Mouse (Mus musculus) mesoderm, embryonic 11.5 days (tissue): Measurements from ENCODE around the gene Grhpr.
A peak's percentile ranks its signal among the peaks of the same experiment; 100 is the strongest.
"Not testable (repeated sequence)": the region's sequence is repeated elsewhere in the genome, so short reads cannot be mapped to it uniquely, and the experiment has no call there.

Experiments
- DNase-seq: peaks from one replicate; pipeline ENCODE4 v3.0.0-alpha.2; 2012; ENCODE audit warnings: low read depth, low spot score

Gene Grhpr

GRCm38 (mm10) chr4:45013537-45013936, 32.3 kb downstream of the Grhpr start:
- no peak for DNase-seq

GRCm38 (mm10) chr4:45015615-45016014, 34.4 kb downstream of the Grhpr start:
- peak; percentile 55 for DNase-seq

DNA sequence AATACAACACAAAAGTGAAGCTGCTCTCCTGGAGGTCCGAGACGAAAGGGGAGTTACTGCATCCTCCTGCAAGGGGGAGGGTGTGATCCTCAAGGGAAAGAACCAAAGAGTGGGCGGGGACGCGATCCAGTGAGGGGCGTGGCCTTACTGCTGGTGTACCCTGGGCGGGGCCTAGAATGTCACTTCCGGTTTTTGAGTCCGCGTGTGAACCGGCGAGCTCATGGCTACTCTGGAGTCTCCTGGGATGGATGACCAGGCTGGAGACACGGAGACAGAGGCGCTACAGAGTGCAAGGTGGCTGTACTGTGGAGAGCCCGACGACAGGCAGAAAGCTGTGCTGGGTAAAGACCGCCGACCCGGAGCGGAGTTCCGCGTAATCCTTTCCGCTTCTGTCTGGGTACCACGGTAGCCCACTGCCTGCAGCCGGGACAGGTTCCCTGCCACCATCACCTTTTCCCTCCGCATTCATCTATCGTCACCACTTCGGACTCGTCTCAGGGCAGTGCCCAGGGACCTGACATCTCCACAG, 37.3 kb downstream of the Grhpr start, which contains the start of gene Polr1e:
TSS of gene Polr1e (plus strand) at position 132 of the 529 bp plus-strand sequence.
- peak; percentile 95 for DNase-seq

GRCm38 (mm10) chr4:45019009-45019408, 37.8 kb downstream of the Grhpr start:
- no peak for DNase-seq

- no peak for DNase-seq
These were observed 45.3 kb downstream of the Grhpr start for GRCm38 (mm10) chr4:45026459-45026858.

DNA sequence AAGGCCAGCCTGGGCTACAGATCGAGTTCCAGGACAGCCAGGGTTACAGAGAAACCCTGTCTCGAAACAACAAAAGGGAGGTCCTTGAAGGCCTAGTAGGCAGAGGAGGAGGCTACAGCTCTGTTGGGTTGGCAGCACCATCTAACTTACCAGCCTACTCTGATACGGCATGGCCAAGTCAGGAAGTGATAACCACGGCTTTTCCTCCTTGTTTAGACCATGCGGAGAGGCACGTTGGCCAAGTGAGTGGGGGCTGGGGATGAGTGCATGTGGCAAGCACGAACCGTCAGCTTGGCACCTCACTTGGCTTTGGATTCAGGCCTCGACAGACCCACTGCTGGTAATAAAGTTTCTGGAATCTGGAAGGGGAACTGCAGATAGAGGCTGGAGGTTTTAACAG, 51.4 kb downstream of the Grhpr start:
- no peak for DNase-seq

DNA sequence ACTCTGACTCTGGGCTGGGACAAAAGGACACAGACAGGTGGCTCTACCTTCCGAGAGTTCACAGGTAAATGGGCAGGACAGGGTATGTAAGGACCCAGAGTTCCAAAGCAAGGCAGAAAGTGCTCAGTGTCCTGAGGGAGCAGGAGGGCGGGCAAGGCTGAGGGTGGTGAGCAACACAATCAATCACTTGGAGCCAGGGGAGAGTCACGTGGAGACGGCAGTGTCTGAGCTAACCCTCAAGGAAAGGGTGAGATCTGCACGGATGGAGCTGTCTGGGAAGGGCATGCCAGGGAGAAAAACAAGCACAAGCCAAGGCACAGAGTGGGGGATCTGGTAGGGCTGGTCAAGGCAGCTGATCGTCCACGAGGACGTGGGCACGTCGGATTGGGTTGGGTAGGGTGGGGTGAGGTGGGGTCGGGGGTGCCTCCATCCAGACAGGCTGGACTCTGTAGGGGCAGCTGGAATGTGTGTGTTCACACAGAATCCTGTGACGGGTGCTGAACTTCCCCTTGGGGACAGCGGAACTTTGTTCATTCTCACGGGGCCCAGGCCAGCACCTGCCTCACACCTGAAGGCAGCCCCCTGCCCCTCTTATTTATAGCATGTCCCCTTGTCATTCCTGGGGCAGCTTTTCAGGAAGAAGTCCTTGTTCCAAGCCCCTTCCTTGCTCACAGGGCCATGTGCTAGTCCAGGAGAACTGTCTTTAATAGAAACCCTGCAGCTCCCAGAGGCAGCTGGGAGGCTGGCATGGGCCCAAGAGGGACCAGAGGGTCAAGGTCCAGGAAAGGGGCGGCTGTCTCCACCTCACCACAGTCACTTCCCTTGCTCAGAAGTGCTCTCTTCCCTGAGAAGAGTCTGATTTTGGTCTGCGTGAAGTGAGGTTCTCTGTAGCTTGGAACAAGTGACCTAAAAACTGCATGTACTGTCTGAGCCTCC, 53.8 kb downstream of the Grhpr start:
- DNase-seq, result no peak

DNA sequence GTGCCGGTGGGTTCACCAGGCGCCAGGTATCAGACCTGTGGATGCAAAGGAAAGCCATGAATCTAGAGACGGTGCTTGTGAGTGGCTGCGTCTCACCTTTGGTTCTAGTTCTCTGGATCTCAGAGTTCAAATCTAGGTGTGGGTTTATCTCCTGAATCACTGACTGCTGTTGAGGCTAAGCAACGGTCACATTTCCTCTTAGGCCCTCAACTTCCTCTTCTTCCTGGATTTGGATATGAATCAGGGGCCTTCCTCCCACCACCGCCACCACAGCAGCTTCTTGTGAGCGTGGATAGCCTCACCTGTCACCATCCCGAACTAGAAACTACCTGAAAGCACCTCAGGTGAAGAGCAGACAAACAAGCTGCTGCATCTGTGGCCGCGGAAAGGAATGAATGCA, 54.9 kb downstream of the Grhpr start:
- no peak for DNase-seq

- no peak for DNase-seq
These were observed 55.4 kb downstream of the Grhpr start for GRCm38 (mm10) chr4:45036571-45036970.

DNA sequence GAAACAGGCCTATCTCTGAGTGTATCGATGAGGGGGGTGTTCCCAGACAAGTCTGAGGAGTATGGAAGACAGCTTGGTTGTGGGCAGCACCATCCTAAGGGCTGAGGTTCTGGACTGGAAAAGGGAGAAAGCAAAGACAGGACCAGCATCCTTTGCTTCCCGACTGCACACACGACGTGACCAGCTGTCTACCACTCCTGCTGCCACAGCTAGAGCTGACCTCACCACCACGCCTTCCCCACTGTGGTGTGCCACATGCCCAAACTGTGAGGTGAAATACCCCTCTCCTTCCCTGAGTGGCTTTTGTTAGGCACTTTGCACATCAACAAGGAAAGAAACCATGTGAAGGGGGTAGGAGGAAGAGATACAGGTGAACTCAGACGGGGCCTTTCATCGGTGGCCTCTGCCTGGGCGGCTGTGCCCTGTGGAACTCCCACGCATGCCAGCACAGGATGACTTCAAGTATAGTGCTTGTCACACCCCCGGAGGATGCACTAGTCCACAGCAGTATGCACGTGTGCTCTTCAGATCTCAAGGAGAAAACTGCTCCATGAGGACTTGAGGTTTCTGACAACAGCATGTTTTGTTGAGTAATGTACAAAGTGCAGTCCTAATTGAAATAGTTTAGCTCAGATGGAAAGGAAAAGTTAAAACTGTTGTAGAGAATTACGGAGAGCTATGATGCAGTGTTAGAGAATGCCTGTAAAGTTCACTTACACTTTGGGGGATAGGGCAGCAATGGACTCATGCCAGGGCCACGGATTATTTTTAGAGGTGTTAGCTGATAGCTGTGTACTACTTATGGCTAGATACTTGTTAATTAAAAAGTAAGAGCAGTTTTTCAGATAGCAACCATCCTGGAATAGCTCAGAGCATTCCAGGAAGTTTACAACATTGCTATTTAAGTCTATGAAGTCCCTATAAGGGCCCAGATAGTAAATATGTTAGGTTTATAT, 56.5 kb downstream of the Grhpr start:
- DNase-seq, result no peak

DNA sequence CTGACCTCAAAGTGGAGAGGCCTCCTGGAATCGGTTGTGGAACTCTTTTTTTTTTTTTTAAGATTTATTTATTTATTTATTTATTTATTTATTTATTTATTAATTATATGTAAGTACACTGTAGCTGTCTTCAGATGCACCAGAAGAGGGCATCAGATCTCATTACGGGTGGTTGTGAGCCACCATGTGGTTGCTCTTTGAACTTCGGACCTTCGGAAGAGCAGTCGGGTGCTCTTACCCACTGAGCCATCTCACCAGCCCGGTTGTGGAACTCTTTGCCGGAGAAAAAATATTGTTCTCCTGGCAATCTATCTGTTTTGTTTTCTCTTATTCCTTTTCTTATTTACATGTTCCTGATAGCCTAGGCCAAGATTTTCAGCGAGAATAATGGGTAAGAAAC, 57.7 kb downstream of the Grhpr start:
- DNase-seq, result peak; percentile 22

GRCm38 (mm10) chr4:45039546-45039945, 58.4 kb downstream of the Grhpr start:
- not testable (repeated sequence) for DNase-seq
